Mouse (Mus musculus) forebrain, embryonic 13.5 days (tissue): Measurements from ENCODE around the gene Rgma. TPM values are rescaled to one million over a fixed set of nuclear protein-coding genes. Genes with fewer than 3 reads are reported as not detected.

Experiments
- ATAC-seq: fragments of 200-750 bp; cut with Nextera tagmentation; 2 replicates; pipeline ENCODE4 v1.8.0; 2017
- H3K27ac ChIP-seq: fragments of 300-500 bp; sonication (generic); 2 replicates; pipeline ENCODE4 v1.5.1; 2015; ENCODE audit warnings: inconsistent platforms, mild to moderate bottlenecking, moderate library complexity
- H3K27me3 ChIP-seq: fragments of 300-500 bp; sonication (generic); 2 replicates; pipeline ENCODE4 v1.6.1; 2015; ENCODE audit warnings: mild to moderate bottlenecking, inconsistent platforms
- H3K36me3 ChIP-seq: fragments of 300-500 bp; sonication (generic); 2 replicates; pipeline ENCODE4 v1.6.1; 2015; ENCODE audit warnings: mild to moderate bottlenecking, inconsistent platforms; ENCODE audit not compliant: poor library complexity, severe bottlenecking
- H3K4me1 ChIP-seq: fragments of 300-500 bp; sonication (generic); 2 replicates; pipeline ENCODE4 v1.6.1; 2015; ENCODE audit warnings: inconsistent platforms
- H3K4me2 ChIP-seq: fragments of 300-500 bp; sonication (generic); 2 replicates; pipeline ENCODE4 v1.6.1; 2015; ENCODE audit warnings: inconsistent platforms, mild to moderate bottlenecking, moderate library complexity
- H3K4me3 ChIP-seq: fragments of 300-500 bp; sonication (generic); 2 replicates; pipeline ENCODE4 v1.5.1; 2015; ENCODE audit warnings: mild to moderate bottlenecking, inconsistent platforms
- H3K9ac ChIP-seq: fragments of 300-500 bp; sonication (generic); 2 replicates; pipeline ENCODE4 v1.6.1; 2015; ENCODE audit warnings: mild to moderate bottlenecking, inconsistent platforms
- H3K9me3 ChIP-seq: fragments of 300-500 bp; sonication (generic); replicated peaks from 2 replicates; pipeline ENCODE4 v1.6.1; 2016; ENCODE audit warnings: inconsistent platforms
- WGBS: fragments of 180-500 bp; shearing (Covaris S2); methylation state at CpG from one replicate; pipeline ENCODE4 v1.1.7; 2015; 5-methylcytosine and 5-hydroxymethylcytosine counted together
- polyA plus RNA-seq: library from polyadenylated mRNA; unstranded; fragments of >200 nt; fragmentation: Nextera tagmentation; extraction: Ambion mirVana; gene quantifications from 2 replicates; pipeline ENCODE4 v1.2.1, GENCODE M21; 2015

Rgma gene
- polyA plus RNA-seq, 1 experiment from 2014 or later = 24.7 TPM

DNA sequence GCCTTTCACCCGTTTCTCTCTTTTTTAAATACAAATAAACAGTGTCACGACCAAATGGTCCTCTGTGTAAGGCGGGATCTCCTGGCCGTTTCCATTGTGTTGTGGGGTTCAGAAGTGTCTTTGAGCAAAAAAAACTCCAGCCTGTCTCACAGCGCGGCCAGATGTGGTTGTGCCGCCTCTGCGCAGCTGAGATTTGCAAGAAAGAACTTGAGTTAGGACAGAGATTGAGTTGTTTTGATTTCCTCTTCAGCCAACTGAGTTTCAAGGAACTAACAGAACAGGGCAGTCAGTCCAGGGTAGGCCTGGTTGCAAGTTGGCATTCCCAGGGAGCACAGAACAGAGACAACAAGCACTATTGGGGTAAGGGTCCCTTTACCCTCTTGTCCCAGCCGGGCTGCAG is 17.1 kb downstream of the Rgma start:
- no peak for ATAC-seq
- peak overlapping the region; percentile 86 for H3K27ac ChIP-seq
- H3K4me2 ChIP-seq = peak overlapping the region; percentile 84
- H3K27me3 ChIP-seq = no peaks in the 10 kb centered on the region
- no peaks in the 10 kb centered on the region for H3K9me3 ChIP-seq
- H3K36me3 ChIP-seq = peaks cover 14% of the 10 kb centered on the region
- peak overlapping the region; percentile 64 for H3K4me3 ChIP-seq
- WGBS = 0% methylated on average over 9 of the region's 9 CpGs
- H3K4me1 ChIP-seq = peaks cover 86% of the 10 kb centered on the region
- peak overlapping the region; percentile 91 for H3K9ac ChIP-seq

DNA sequence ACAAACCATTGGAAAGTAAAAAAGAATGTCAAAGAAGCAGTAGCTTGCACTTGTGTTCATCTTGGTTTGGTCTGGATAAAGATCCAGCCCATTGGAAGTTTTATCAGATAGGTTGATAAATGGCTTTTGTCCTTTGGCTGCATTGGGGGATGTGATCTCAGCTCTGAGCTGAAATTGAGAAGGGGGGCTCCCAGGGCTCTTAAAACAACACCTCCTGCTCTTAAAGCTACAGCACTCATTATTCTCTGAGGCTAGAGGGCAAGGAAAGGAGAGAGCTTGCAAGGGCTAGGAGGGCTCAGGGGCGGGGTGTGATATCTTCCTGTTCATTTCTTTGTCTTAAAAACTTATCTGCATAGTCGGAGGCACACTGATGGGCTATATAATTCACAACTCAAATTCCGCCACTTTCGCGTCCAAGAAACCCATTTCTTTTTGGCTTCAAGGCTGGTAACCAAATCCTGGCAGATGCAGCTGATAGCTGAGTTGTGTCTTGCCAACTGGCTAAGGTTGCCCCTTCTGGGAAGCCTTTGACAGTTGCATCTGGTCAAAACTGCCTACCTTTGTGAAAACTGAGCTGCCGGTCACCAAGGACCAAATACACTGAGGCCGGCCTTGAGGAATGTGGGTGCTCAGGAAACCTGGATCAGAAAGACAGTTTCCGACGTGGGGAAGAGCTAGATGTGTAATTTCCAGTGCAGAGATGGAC is 18.2 kb downstream of the Rgma start:
- peak overlapping the region; percentile 64 for H3K4me3 ChIP-seq
- peak overlapping the region; percentile 86 for H3K27ac ChIP-seq
- ATAC-seq = no peak
- H3K9me3 ChIP-seq = no peaks in the 10 kb centered on the region
- H3K4me1 ChIP-seq = peaks cover 91% of the 10 kb centered on the region
- H3K4me2 ChIP-seq = peak overlapping the region; percentile 84
- 30% methylated on average over 9 of the region's 9 CpGs for WGBS
- H3K9ac ChIP-seq = peak overlapping the region; percentile 91
- no peaks in the 10 kb centered on the region for H3K27me3 ChIP-seq
- peaks cover 7% of the 10 kb centered on the region for H3K36me3 ChIP-seq

DNA sequence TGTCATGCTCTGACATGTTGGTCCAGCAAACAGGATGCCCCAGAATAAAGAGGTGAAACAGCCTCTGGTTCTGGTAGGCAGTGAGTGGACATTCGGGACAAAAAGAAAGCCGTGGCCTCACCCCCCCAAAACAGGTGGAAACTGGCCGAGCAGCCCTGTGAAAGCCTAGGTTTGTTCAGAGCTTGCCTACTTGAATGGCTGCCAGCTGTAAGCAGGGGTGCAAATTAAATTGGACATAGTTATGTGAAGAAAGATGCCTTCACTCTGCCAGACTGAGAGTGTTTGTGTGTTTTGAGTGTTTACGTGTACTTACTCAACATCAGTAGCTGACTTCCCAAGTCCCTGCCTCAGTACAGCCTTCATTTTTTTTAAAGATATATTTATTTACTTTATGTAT is 18.7 kb downstream of the Rgma start:
- Histone ChIP-seq H3K4me2 (peak overlapping the region; percentile 84), H3K9me3 (no peaks in the 10 kb centered on the region), H3K4me1 (peaks cover 91% of the 10 kb centered on the region), H3K4me3 (peak overlapping the region; percentile 64), H3K27ac (peak overlapping the region; percentile 86), H3K9ac (peak overlapping the region; percentile 91), H3K36me3 (peaks cover 5% of the 10 kb centered on the region; the same call in 1 of the 2 replicates), H3K27me3 (no peaks in the 10 kb centered on the region)
- 33% methylated on average over 4 of the region's 4 CpGs for WGBS
- no peak for ATAC-seq

DNA sequence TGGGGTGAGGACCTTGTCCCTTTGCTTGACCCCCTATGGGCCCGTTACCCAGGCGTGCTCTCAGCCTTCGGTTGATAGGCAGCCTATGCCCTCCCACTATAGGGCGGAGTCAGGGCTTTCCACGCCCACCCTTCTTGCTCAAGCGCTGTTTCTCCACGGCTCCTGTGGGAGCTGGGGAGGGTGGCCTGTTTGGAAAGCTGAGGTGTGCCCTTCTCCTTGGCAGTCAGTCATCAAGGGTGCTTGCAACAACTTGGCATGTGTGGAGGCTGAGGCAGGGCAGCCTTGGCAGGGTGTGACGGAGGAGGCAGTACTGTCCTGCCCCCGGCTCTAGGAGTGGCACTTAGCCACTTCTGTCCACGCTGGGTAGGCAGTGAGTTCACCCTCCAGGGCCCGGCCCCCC is 23.0 kb downstream of the Rgma start:
- Histone ChIP-seq H3K4me1 (peaks cover 93% of the 10 kb centered on the region), H3K27me3 (no peaks in the 10 kb centered on the region), H3K4me2 (peak overlapping the region; percentile 58), H3K4me3 (peak overlapping the region; percentile 35), H3K27ac (peak overlapping the region; percentile 84), H3K9ac (peak overlapping the region; percentile 37), H3K36me3 (peaks cover 5% of the 10 kb centered on the region), H3K9me3 (no peaks in the 10 kb centered on the region)
- ATAC-seq = peak; percentile 36; the same call in 1 of the 2 replicates
- 4% methylated on average over 11 of the region's 11 CpGs for WGBS

DNA sequence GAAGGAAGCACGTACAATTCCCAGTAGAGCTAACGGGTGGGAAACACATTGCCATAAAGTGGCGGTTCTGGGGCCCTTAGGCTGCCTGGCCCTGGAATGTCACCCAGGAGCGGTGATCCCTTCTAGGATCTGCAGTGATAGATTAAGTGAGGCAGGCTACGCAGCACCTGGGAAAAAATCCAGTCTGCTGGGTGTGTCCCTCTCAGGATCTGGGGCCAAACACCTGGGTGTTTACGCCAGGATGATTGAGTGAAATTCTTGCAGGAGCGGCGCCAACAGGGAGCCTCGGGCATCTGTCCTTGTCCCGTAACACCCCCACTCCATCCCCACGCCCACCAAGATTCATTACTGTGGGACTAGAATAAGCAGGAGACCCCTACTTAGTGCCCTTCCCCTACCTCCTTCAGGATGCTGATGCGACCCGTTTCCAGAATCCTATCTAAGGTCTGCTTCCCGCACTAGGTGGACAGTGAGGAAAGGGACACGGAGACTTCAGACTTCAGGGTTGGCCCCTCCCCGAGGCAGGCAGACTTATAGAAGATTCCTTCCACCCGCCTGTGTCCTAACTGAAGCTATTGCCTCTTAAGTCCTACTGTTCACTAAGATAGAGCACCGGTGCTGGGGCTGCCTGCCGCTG is 23.6 kb downstream of the Rgma start:
- Histone ChIP-seq H3K27ac (peak overlapping the region; percentile 84), H3K27me3 (no peaks in the 10 kb centered on the region), H3K4me2 (peak overlapping the region; percentile 58), H3K9ac (peak overlapping the region; percentile 37), H3K4me1 (peaks cover 92% of the 10 kb centered on the region), H3K9me3 (no peaks in the 10 kb centered on the region), H3K4me3 (peak overlapping the region; percentile 35), H3K36me3 (peaks cover 11% of the 10 kb centered on the region)
- 4% methylated on average over 19 of the region's 19 CpGs for WGBS
- ATAC-seq = peak; percentile 2; the same call in 1 of the 2 replicates

DNA sequence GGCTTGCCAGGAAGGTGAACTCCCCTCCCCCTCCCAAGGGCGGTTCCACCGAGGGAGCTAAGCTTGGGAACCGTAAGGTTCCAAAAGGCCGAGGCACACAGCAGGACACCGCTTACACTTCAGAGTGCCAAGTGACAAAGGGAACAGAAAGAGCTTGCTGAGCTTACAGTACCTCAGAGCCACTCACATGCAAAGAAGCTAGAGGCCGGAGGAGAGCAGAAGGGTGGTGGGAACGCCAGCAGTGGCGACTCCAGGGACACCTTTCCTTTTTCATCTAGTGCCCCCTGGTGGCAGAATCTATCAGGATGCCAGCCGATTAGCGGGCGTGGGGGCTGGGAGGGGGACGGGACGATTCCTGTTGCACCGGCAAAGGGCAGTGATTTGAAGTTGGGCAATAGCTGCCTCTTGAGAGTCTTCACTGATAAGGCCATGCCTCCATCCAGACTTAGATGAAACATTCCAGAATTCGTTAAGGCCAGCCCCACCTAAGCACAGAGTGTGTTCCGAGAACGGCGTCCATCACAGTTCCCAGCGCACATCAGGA is 24.3 kb downstream of the Rgma start:
- Histone ChIP-seq H3K4me3 (peak overlapping the region; percentile 35), H3K27me3 (no peaks in the 10 kb centered on the region), H3K4me1 (peaks cover 86% of the 10 kb centered on the region), H3K4me2 (peak overlapping the region; percentile 58), H3K9me3 (no peaks in the 10 kb centered on the region), H3K27ac (peak overlapping the region; percentile 84), H3K36me3 (peaks cover 17% of the 10 kb centered on the region), H3K9ac (peak overlapping the region; percentile 43)
- WGBS = under 1% methylated on average over 19 of the region's 19 CpGs
- ATAC-seq = peak; percentile 75

DNA sequence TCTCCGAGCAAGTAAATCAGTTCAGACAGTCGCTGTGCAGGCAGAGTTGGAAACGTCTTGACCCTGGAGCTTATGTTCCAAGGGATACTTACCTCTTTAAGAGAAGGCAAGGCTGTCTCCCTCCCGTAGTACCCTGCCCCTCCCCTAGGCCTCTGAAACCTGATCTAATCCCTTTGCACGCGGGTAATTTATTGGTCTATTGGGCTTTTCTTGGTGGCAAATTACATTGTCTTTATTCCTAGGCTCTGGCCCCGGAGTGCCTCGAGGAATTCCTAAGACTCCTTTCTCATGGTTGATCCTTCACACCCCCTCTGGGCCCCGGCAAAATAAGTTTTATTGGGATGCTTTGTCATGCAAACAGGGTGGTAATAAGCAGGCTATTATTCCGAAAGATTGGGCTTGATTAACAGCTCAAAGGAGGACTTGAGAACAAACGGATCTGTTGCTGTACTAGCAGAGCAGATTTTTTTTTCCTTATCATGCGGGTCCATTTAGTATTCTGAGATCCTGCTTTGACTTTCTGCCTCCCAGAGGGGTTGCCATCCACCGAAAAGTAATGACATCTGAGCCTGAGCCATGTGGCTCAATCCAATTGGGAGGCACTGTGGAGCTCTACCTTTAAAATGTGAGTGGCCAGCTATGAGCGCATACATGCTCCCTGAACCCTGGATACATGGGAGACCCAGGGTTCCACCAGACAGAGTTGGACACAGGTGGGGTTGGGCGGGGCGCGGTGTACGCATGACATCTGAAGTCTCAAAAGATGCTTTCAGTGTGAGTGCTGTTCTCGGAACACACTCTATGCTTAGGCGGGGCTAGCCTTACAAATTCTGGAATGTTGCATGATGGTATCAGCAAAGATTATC is 25.0 kb downstream of the Rgma start:
- Histone ChIP-seq H3K9ac (peak overlapping the region; percentile 43), H3K27me3 (no peaks in the 10 kb centered on the region), H3K27ac (peak overlapping the region; percentile 84), H3K4me1 (peaks cover 81% of the 10 kb centered on the region), H3K4me2 (peak overlapping the region; percentile 58), H3K36me3 (peaks cover 19% of the 10 kb centered on the region), H3K9me3 (no peaks in the 10 kb centered on the region), H3K4me3 (peak overlapping the region; percentile 35)
- peak; percentile 79 for ATAC-seq
- WGBS = 2% methylated on average over 20 of the region's 20 CpGs

DNA sequence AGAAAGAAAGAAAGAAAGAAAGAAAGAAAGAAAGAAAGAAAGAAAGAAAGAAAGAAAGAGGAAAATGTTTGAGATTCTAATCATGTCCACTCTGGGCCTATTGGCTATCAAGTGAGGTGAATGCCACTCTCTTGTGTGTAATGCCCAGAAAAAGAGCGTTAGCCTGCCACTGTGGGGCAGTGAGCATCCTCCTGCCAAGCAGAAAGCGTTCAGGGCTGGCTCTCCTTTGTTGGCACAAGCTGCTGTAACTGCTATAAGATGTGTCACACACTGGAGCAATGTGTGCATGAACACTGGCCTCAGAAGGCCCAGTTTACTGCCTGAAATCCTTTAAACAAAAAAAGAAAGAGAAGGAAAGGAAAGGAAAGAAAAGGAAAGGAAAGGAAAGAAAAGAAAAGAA is 26.8 kb downstream of the Rgma start:
- H3K4me3 ChIP-seq = no peak overlapping the region
- ATAC-seq = no peak
- H3K36me3 ChIP-seq = peaks cover 37% of the 10 kb centered on the region
- no peaks in the 10 kb centered on the region for H3K27me3 ChIP-seq
- H3K9me3 ChIP-seq = 0 out of 2 replicates have a peak, but pooled peaks cover 10% of the 10 kb centered on the region
- peaks cover 64% of the 10 kb centered on the region for H3K4me1 ChIP-seq
- H3K4me2 ChIP-seq = no peak overlapping the region
- H3K9ac ChIP-seq = no peak overlapping the region
- no peak overlapping the region for H3K27ac ChIP-seq
- WGBS = 8% methylated on average over 2 of the region's 2 CpGs

DNA sequence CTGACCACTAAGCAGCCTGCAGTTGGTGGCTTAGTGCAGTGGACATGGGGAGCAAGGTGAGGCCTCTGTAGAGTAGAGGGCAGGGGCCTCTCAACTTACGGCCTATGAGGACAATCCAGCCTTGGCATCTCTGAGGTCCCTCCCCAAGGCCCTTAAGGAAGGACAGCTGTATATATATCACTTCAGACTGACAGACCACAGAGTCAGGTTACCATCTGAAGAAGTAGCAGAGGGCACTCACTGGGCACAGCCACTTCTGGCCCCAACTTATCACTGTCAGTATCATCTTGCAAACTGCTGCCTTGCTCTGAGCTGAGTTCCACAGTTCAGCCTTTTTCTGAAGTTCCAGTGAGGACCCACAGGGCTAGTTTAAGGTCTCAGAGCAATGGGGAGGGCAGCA is 27.4 kb downstream of the Rgma start:
- no peak overlapping the region for H3K27ac ChIP-seq

DNA sequence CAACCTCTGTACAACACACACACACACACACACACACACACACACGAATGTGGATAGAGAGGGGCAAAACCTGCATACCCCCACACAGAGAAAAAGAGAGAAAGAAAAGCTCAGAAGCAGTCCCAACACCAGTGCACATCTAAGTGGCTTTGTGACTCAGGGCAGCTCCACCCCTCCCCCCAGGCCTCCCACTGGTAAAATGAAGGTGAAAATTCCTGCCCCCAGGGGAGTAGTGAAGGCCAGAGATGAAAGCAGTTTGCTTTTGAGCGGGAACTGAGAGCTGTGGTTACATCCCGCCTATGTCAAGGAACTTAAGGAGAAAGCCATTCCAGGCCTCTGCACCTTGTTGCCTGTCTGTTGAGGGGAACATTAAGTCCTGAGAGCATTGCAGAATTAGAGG is 28.2 kb downstream of the Rgma start:
- no peak overlapping the region for H3K27ac ChIP-seq
- ATAC-seq = no peak
- no peaks in the 10 kb centered on the region for H3K27me3 ChIP-seq
- WGBS = 42% methylated on average over 3 of the region's 3 CpGs
- H3K4me3 ChIP-seq = no peak overlapping the region
- no peak overlapping the region for H3K9ac ChIP-seq
- 0 out of 2 replicates have a peak, but pooled peaks cover 10% of the 10 kb centered on the region for H3K9me3 ChIP-seq
- H3K36me3 ChIP-seq = peaks cover 42% of the 10 kb centered on the region
- H3K4me2 ChIP-seq = no peak overlapping the region
- H3K4me1 ChIP-seq = peaks cover 50% of the 10 kb centered on the region

More for the DNA sequence above, 27.4 kb downstream of the Rgma start:
- Histone ChIP-seq H3K9me3 (0 out of 2 replicates have a peak, but pooled peaks cover 10% of the 10 kb centered on the region), H3K4me1 (peaks cover 59% of the 10 kb centered on the region), H3K9ac (peak overlapping the region; percentile 30), H3K4me3 (no peak overlapping the region), H3K27me3 (no peaks in the 10 kb centered on the region), H3K36me3 (peaks cover 42% of the 10 kb centered on the region), H3K4me2 (no peak overlapping the region)
- WGBS = 91% methylated on average over 1 of the region's 1 CpGs
- no peak for ATAC-seq

DNA sequence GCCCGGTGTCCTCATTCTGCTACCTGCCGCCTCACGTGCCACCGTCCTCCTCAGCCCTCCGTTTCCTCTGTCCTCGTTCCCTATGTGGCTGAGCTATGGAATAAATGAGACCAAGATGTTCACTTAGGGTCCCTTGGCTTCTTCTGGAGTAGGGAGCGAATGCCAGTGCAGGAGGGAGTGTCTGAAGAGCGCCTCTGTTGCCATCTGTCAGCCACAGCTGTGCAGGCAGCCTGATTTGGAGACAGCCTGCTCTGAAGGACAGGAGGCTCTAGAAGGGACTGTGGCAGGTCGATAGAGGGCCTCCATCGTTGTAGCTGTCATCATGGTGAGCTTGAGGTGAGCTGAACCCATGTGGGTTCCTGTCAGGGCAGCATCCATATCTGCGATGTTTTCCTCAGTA is 30.2 kb downstream of the Rgma start:
- Histone ChIP-seq H3K9me3 (0 out of 2 replicates have a peak, but pooled peaks cover 10% of the 10 kb centered on the region), H3K27ac (no peak overlapping the region), H3K27me3 (no peaks in the 10 kb centered on the region), H3K4me1 (peaks cover 32% of the 10 kb centered on the region), H3K36me3 (peaks cover 58% of the 10 kb centered on the region), H3K9ac (no peak overlapping the region), H3K4me2 (no peak overlapping the region), H3K4me3 (no peak overlapping the region)
- no peak for ATAC-seq
- 95% methylated on average over 11 of the region's 11 CpGs for WGBS
